Mouse (Mus musculus): ENCODE measurements around the gene Gm10959. TPM values are rescaled to one million over a fixed set of nuclear protein-coding genes. Genes with fewer than 3 reads are reported as not detected.

Gm10959 gene
- total and polyA plus RNA-seq, 2 experiments from 2014 or later, result not detected

DNA sequence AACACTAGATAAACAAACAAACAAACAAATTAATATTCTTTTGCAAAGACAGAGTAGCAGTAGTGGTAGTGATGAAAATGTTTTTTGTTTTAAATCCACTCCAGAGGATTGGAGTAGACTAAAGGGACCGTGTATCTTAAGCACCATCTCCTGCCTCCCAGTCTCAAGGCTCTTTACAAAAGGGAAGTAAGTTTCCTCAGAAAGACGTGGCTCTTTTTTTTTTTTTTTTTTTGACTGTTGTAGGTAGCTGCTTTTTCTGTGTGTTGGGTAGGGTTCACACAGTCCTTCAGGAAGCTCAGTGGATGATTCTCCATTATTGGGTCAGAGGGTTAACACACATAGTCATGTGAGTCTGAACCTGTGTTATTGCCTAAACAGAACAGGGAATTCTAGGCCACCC lies 488 bp downstream of the Gm10959 start:
- Histone ChIP-seq H3K4me3 (ENCODE audit: low read depth, low read length) (no peak overlapping the region), H3K27me3 (ENCODE audit: insufficient read depth, low read length) (no peaks in the 10 kb centered on the region), H3K36me3 (ENCODE audit: insufficient read depth) (no peaks in the 10 kb centered on the region), H3K9ac (no peak overlapping the region), H3K27ac (ENCODE audit: low read depth, low read length) (no peak overlapping the region), H3K9me3 (ENCODE audit: low read length) (no peaks in the 10 kb centered on the region), H3K4me2 (ENCODE audit: low read depth) (no peak overlapping the region), H3K4me1 (ENCODE audit: insufficient read depth) (no peaks in the 10 kb centered on the region)
- no peak for DNase-seq
- TF ChIP-seq CTCF (IDR thresholded peaks at IDR 0.05; ENCODE audit: low read depth), result no peak
- no peak for ATAC-seq
- 64% methylated on average over 2 of the region's 2 CpGs for WGBS

DNA sequence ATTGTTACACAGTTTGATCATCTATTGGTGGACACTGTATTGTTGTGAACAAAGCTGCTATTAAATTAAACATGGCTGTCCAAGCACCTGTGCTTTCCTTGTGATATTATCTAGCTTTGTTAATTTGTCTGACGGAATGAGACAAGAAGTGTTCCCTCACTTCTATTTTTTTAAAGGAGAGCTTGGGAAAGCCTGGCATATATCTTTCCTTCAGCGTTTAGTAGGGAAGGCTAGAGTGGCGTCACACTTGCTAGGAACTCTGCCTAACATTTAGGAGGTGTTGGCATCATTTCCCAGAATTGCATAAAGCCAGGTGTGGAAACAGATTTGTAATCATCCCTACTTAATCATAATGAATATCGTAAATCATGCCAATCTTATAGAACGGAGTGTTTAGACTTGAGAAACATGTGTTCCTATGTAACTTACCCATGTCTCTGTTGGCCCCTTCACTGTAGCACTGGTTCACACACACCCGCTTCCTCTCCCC lies 2.9 kb downstream of the Gm10959 start:
- Histone ChIP-seq H3K27ac (ENCODE audit: low read depth, low read length) (no peak overlapping the region), H3K27me3 (ENCODE audit: insufficient read depth, low read length) (no peaks in the 10 kb centered on the region), H3K9ac (no peak overlapping the region), H3K4me3 (ENCODE audit: low read depth, low read length) (no peak overlapping the region), H3K36me3 (ENCODE audit: insufficient read depth) (no peaks in the 10 kb centered on the region), H3K4me2 (ENCODE audit: low read depth) (no peak overlapping the region), H3K4me1 (ENCODE audit: insufficient read depth) (no peaks in the 10 kb centered on the region), H3K9me3 (ENCODE audit: low read length) (no peaks in the 10 kb centered on the region)
- no peak for ATAC-seq
- TF ChIP-seq CTCF (IDR thresholded peaks at IDR 0.05; ENCODE audit: low read depth), result no peak
- no peak for DNase-seq
- 91% methylated on average over 6 of the region's 6 CpGs for WGBS

DNA sequence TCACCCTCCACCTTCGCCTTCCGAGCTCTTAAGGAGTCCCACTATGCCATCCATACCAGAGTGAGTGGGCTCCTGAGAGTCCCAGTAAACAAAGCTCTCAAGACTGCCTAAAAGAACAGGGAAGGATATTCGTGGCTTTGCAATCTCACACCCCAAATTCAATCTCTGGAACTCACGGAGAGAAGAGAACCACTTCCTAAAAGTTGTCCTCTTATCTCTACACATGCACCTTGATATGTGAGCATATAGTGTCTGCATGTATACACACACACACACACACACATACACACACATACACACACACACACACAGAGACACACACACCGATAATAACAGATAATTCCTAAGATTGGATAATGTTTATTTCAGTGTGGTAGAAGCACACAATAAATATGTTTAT lies 3.7 kb downstream of the Gm10959 start:
- 92% methylated on average over 5 of the region's 5 CpGs for WGBS
- Histone ChIP-seq H3K4me3 (ENCODE audit: low read depth, low read length) (no peak overlapping the region), H3K9ac (no peak overlapping the region), H3K27me3 (ENCODE audit: insufficient read depth, low read length) (no peaks in the 10 kb centered on the region), H3K27ac (ENCODE audit: low read depth, low read length) (no peak overlapping the region), H3K4me1 (ENCODE audit: insufficient read depth) (no peaks in the 10 kb centered on the region), H3K36me3 (ENCODE audit: insufficient read depth) (no peaks in the 10 kb centered on the region), H3K4me2 (ENCODE audit: low read depth) (no peak overlapping the region), H3K9me3 (ENCODE audit: low read length) (no peaks in the 10 kb centered on the region)
- no peak for TF ChIP-seq CTCF (IDR thresholded peaks at IDR 0.05; ENCODE audit: low read depth)
- ATAC-seq, result no peak
- DNase-seq, result no peak

DNA sequence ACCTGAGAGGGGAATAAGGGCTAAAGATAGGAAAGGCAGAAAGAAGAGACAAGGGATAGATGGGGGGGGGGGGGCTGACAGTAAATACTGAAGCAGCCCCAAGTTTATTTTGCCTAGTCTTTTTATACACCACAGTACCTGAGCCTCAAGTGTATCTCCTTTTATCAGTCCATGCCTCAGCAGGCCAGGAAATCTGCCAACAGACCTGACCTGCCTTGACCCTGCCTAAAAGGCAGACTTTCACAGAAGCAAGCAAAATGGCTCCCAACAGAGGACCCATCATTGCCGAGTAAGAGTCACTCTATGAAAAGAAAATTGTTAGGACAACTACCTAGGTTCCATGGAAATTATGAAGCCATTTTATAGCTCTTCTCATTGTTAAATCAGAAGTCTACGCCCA lies 11.3 kb downstream of the Gm10959 start:
- TF ChIP-seq CTCF (IDR thresholded peaks at IDR 0.05; ENCODE audit: low read depth), result no peak
- no peak for DNase-seq
- no peak for ATAC-seq
- no peak overlapping the region for H3K27ac ChIP-seq (ENCODE audit: low read depth, low read length)
- no peaks in the 10 kb centered on the region for H3K9me3 ChIP-seq (ENCODE audit: low read length)
- WGBS, result 87% methylated on average over 2 of the region's 2 CpGs
- no peak overlapping the region for H3K4me2 ChIP-seq (ENCODE audit: low read depth)
- H3K36me3 ChIP-seq (ENCODE audit: insufficient read depth), result no peaks in the 10 kb centered on the region
- H3K4me3 ChIP-seq (ENCODE audit: low read depth, low read length), result no peak overlapping the region
- H3K27me3 ChIP-seq (ENCODE audit: insufficient read depth, low read length), result no peaks in the 10 kb centered on the region
- H3K9ac ChIP-seq, result no peak overlapping the region
- no peaks in the 10 kb centered on the region for H3K4me1 ChIP-seq (ENCODE audit: insufficient read depth)

DNA sequence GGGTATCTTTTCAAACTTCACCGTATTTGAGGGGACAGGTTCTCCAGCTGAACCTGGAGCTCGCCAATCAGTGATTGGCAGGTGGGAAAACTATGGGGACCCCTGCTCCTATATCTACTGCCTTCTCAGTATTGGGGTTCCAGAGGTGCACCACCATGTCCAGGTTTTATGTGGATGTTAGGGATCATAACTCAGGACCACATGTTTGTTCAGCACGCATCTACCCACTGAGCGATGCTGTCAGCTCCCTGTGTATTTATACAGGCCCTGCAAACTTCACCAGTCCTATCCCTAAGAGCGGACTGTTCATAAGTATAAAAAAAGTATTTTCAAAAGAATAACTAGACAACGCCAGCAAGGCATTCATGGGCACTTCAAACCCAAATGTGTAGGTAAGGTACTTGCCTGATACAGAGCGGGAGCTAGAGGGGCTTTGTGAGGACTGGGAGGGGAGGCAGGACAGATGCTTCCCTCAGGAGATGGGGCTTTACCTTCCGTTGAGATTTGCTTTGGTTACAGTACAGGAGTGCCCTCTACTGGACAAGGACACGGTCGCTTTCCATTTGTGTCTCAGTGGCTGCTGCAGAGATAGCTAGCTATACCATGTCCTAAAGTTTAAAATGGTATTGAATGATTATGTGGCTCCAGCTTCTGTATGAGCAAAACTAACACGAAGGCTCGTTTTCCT lies 15.3 kb downstream of the Gm10959 start:
- Histone ChIP-seq H3K27me3 (ENCODE audit: insufficient read depth, low read length) (no peaks in the 10 kb centered on the region), H3K27ac (ENCODE audit: low read depth, low read length) (no peak overlapping the region), H3K9me3 (ENCODE audit: low read length) (no peaks in the 10 kb centered on the region), H3K36me3 (ENCODE audit: insufficient read depth) (no peaks in the 10 kb centered on the region), H3K4me2 (ENCODE audit: low read depth) (no peak overlapping the region), H3K4me1 (ENCODE audit: insufficient read depth) (no peaks in the 10 kb centered on the region), H3K4me3 (ENCODE audit: low read depth, low read length) (no peak overlapping the region), H3K9ac (no peak overlapping the region)
- WGBS, result 44% methylated on average over 12 of the region's 12 CpGs
- peak; percentile 90 for TF ChIP-seq CTCF (IDR thresholded peaks at IDR 0.05; ENCODE audit: low read depth)
- peak; percentile 82 for ATAC-seq
- DNase-seq, result peak; percentile 87

DNA sequence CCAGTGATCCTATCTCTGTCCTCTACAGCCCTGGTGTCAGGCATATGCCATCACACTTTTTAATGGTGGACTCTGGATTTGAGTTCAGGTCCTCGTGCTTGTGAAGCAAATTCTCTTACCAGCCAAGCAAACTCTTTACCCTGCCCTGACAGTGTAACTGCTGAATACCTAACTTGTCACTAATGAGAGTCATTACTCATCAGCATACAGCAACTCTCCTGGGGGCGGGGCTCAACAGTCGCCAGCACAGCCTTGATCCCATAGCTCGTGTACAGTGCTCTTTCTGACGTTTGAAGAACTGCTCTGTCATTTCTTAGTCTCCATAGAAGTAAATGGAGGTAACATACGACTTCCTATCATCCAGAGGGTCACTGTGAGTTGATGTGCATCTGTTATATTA lies 20.9 kb downstream of the Gm10959 start:
- Histone ChIP-seq H3K4me1 (ENCODE audit: insufficient read depth) (no peaks in the 10 kb centered on the region), H3K9me3 (ENCODE audit: low read length) (no peaks in the 10 kb centered on the region), H3K27me3 (ENCODE audit: insufficient read depth, low read length) (no peaks in the 10 kb centered on the region), H3K9ac (no peak overlapping the region), H3K4me3 (ENCODE audit: low read depth, low read length) (no peak overlapping the region), H3K4me2 (ENCODE audit: low read depth) (no peak overlapping the region), H3K27ac (ENCODE audit: low read depth, low read length) (no peak overlapping the region), H3K36me3 (ENCODE audit: insufficient read depth) (no peaks in the 10 kb centered on the region)
- DNase-seq (no peak), ATAC-seq (no peak)
- 56% methylated on average over 6 of the region's 6 CpGs for WGBS
- TF ChIP-seq CTCF (IDR thresholded peaks at IDR 0.05; ENCODE audit: low read depth), result no peak

DNA sequence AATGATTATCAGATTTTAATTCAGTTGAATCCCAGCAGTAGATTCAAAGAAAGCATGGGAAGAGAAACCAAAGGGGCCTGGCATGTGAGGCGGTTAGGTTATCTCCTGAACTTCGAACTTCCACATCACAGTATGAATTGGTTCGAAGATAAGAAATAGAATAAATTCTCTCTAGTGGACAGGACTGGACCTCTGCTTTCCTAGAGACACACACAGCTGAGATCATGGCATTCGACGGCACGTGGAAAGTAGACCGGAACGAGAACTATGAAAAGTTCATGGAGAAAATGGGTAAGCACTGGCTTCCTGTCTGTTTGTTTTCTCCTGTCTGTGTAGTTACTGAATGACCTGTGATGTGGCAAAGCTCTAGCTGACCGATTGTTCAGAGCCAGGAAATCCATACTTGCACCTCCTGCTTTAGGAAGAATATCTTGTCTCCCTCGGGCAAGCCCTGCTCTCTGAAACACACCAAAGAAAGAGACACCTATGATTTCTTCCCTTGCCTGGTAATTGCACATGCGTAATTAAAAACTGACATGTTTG lies 23.9 kb downstream of the Gm10959 start:
- no peaks in the 10 kb centered on the region for H3K9me3 ChIP-seq (ENCODE audit: low read length)
- H3K4me2 ChIP-seq (ENCODE audit: low read depth), result no peak overlapping the region
- DNase-seq, result no peak
- H3K27ac ChIP-seq (ENCODE audit: low read depth, low read length), result no peak overlapping the region
- H3K27me3 ChIP-seq (ENCODE audit: insufficient read depth, low read length), result no peaks in the 10 kb centered on the region
- no peaks in the 10 kb centered on the region for H3K4me1 ChIP-seq (ENCODE audit: insufficient read depth)
- H3K4me3 ChIP-seq (ENCODE audit: low read depth, low read length), result no peak overlapping the region
- no peak for TF ChIP-seq CTCF (IDR thresholded peaks at IDR 0.05; ENCODE audit: low read depth)
- 85% methylated on average over 11 of the region's 11 CpGs for WGBS
- no peaks in the 10 kb centered on the region for H3K36me3 ChIP-seq (ENCODE audit: insufficient read depth)
- no peak overlapping the region for H3K9ac ChIP-seq
- no peak for ATAC-seq

All from forebrain, postnatal 0 days (tissue).